Mouse (Mus musculus): Measurements from ENCODE around the gene Mylk.
"Not testable (repeated sequence)": the region's sequence is repeated elsewhere in the genome, so short reads cannot be mapped to it uniquely, and the experiment has no call there.

The Mylk gene

GRCm38 (mm10) chr16:34745065-34745585 lies at the start of gene Mylk:
Gene Mylk (plus strand): TSS chr16:34745210.
- peak; percentile 73 to 91 for DNase-seq (ENCODE audit: low spot score in 2 of 2)

GRCm38 (mm10) chr16:34698721-34699120 lies 46.3 kb upstream of the Mylk start:
- DNase-seq (ENCODE audit: low spot score in 2 of 2) = not testable (repeated sequence)

- DNase-seq (ENCODE audit: low spot score in 2 of 2) = peak; percentile 61 to 78
Measured at GRCm38 (mm10) chr16:34700165-34700827, 44.7 kb upstream of the Mylk start.

- DNase-seq (ENCODE audit: low spot score in 2 of 2) = no peak
Measured at GRCm38 (mm10) chr16:34700828-34701216, 44.2 kb upstream of the Mylk start.

GRCm38 (mm10) chr16:34706019-34706418 lies 39.0 kb upstream of the Mylk start:
- no peak for DNase-seq (ENCODE audit: low spot score in 2 of 2)

- DNase-seq (ENCODE audit: low spot score in 2 of 2) = no peak
Measured at GRCm38 (mm10) chr16:34706487-34706946, 38.5 kb upstream of the Mylk start.

- no peak for DNase-seq (ENCODE audit: low spot score in 2 of 2)
Measured at GRCm38 (mm10) chr16:34711481-34711880, 33.5 kb upstream of the Mylk start.

GRCm38 (mm10) chr16:34725156-34725555 lies 19.9 kb upstream of the Mylk start:
- no peak for DNase-seq (ENCODE audit: low spot score in 2 of 2)

GRCm38 (mm10) chr16:34728610-34729009 lies 16.4 kb upstream of the Mylk start:
- not testable (repeated sequence) for DNase-seq (ENCODE audit: low spot score in 2 of 2)

GRCm38 (mm10) chr16:34729371-34729770 lies 15.6 kb upstream of the Mylk start:
- DNase-seq (ENCODE audit: low spot score in 2 of 2) = no peak

- no peak for DNase-seq (ENCODE audit: low spot score in 2 of 2)
Measured at GRCm38 (mm10) chr16:34738656-34739233, 6.3 kb upstream of the Mylk start.

- DNase-seq (ENCODE audit: low spot score in 2 of 2) = no peak
Measured at GRCm38 (mm10) chr16:34742930-34743329, 2.1 kb upstream of the Mylk start.

GRCm38 (mm10) chr16:34748081-34748720 lies 3.2 kb downstream of the Mylk start:
- DNase-seq (ENCODE audit: low spot score in 2 of 2) = peak; percentile 10 to 45

- no peak for DNase-seq (ENCODE audit: low spot score in 2 of 2)
Measured at GRCm38 (mm10) chr16:34749536-34749935, 4.5 kb downstream of the Mylk start.

- DNase-seq (ENCODE audit: low spot score in 2 of 2) = no peak
Measured at GRCm38 (mm10) chr16:34752026-34752425, 7.0 kb downstream of the Mylk start.

GRCm38 (mm10) chr16:34752977-34753376 lies 8.0 kb downstream of the Mylk start:
- no peak for DNase-seq (ENCODE audit: low spot score in 2 of 2)

GRCm38 (mm10) chr16:34756991-34757390 lies 12.0 kb downstream of the Mylk start:
- no peak for DNase-seq (ENCODE audit: low spot score in 2 of 2)

GRCm38 (mm10) chr16:34758205-34758604 lies 13.2 kb downstream of the Mylk start:
- DNase-seq (ENCODE audit: low spot score in 2 of 2) = no peak

- no peak for DNase-seq (ENCODE audit: low spot score in 2 of 2)
Measured at GRCm38 (mm10) chr16:34763959-34764591, 19.1 kb downstream of the Mylk start.

- DNase-seq (ENCODE audit: low spot score in 2 of 2) = no peak
Measured at GRCm38 (mm10) chr16:34765666-34766065, 20.7 kb downstream of the Mylk start.

GRCm38 (mm10) chr16:34766193-34766592 lies 21.2 kb downstream of the Mylk start:
- no peak for DNase-seq (ENCODE audit: low spot score in 2 of 2)

GRCm38 (mm10) chr16:34767443-34767842 lies 22.4 kb downstream of the Mylk start:
- no peak for DNase-seq (ENCODE audit: low spot score in 2 of 2)

All from urinary bladder, postnatal 36 days (tissue).